Comparison of ENCODE assay signal across 9 mouse cellular contexts in genomic region chr4:149444964-149445701, GRCm38 (mm10). TPM values are rescaled to one million over a fixed set of nuclear protein-coding genes. Genes with fewer than 3 reads are reported as not detected.
A peak's percentile ranks its signal among the peaks of the same experiment; 100 is the strongest.
DNase-seq lines count a peak whose midpoint lies in the region; ATAC-seq lines count a peak whose summit lies in the region.
"Had no signal": no experiment of that assay in that cellular context is flagged by ENCODE, and none has a peak within 500 bp of the region (broad histone marks: within the 10 kb centered on the region; RNA-seq: fewer than 3 reads in every experiment).

No protein-coding gene starts in this region.

- no peaks in the 10 kb centered on the region for H3K9me3 ChIP-seq in heart, embryonic 13.5 days
- H3K9me3 ChIP-seq in liver, embryonic 12.5 days (replicated peaks) = no peaks in the 10 kb centered on the region
- no peaks in the 10 kb centered on the region for H3K9me3 ChIP-seq in stomach, embryonic 15.5 days

- peak; percentile 87 for DNase-seq in CD4-positive helper T cell, adult 2 months (ENCODE audit: low read depth, low spot score)
- peak; percentile 81 for DNase-seq in brain, embryonic 18.5 days (ENCODE audit: low read depth, low spot score)
- peak; percentile 96 for DNase-seq in kidney, postnatal 10 days
- peak; percentile 67 to 79 for DNase-seq in natural killer cell, adult 2 months (ENCODE audit: low spot score in 2 of 2)

- H3K9ac ChIP-seq in heart, embryonic 13.5 days = peak overlapping the region; percentile 77
- peak overlapping the region; percentile 65 for H3K9ac ChIP-seq in liver, embryonic 12.5 days
- peak overlapping the region; percentile 53; the same call in 1 of the 2 replicates for H3K9ac ChIP-seq in stomach, embryonic 15.5 days

- no peaks in the 10 kb centered on the region for H3K27me3 ChIP-seq in heart, embryonic 13.5 days (replicated peaks)
- H3K27me3 ChIP-seq in liver, embryonic 12.5 days (replicated peaks) = no peaks in the 10 kb centered on the region
- H3K27me3 ChIP-seq in stomach, embryonic 15.5 days (replicated peaks) = no peaks in the 10 kb centered on the region

- peak; percentile 96 for ATAC-seq in erythroid progenitor cell, adult 5-6 weeks (replicated peaks; ENCODE audit: low FRiP score, poor library complexity, severe bottlenecking)
- peak; percentile 83 for ATAC-seq in heart, embryonic 13.5 days (ENCODE audit: extremely low read depth, insufficient number of reproducible peaks, low FRiP score, low TSS enrichment)
- ATAC-seq in liver, embryonic 12.5 days = peak; percentile 94
- peak; percentile 95 for ATAC-seq in stomach, embryonic 15.5 days (ENCODE audit: insufficient read depth, low FRiP score, low read depth)

- WGBS in heart, embryonic 13.5 days = under 1% methylated on average over 36 of the region's 36 CpGs
- WGBS in liver, embryonic 12.5 days (ENCODE audit: insufficient replicate concordance) = 2% methylated on average over 36 of the region's 36 CpGs
- WGBS in stomach, embryonic 15.5 days = under 1% methylated on average over 36 of the region's 36 CpGs

- H3K4me3 ChIP-seq in heart, embryonic 13.5 days = peak overlapping the region; percentile 42
- peak overlapping the region; percentile 49 for H3K4me3 ChIP-seq in liver, embryonic 12.5 days
- H3K4me3 ChIP-seq in stomach, embryonic 15.5 days (replicated peaks) = peak overlapping the region; percentile 38

- peak overlapping the region; percentile 67 for H3K4me2 ChIP-seq in heart, embryonic 13.5 days
- H3K4me2 ChIP-seq in liver, embryonic 12.5 days = peak overlapping the region; percentile 78
- H3K4me2 ChIP-seq in stomach, embryonic 15.5 days = peak overlapping the region; percentile 78

- peaks cover 25% of the 10 kb centered on the region for H3K4me1 ChIP-seq in heart, embryonic 13.5 days
- peaks cover 22% of the 10 kb centered on the region for H3K4me1 ChIP-seq in liver, embryonic 12.5 days
- H3K4me1 ChIP-seq in stomach, embryonic 15.5 days = 0 out of 2 replicates have a peak, but pooled peaks cover 7% of the 10 kb centered on the region

- peak overlapping the region; percentile 89 for H3K27ac ChIP-seq in heart, embryonic 13.5 days (replicated peaks)
- peak overlapping the region; percentile 75 for H3K27ac ChIP-seq in liver, embryonic 12.5 days
- peak overlapping the region; percentile 93 for H3K27ac ChIP-seq in stomach, embryonic 15.5 days

- no peaks in the 10 kb centered on the region for H3K36me3 ChIP-seq in heart, embryonic 13.5 days
- no peaks in the 10 kb centered on the region for H3K36me3 ChIP-seq in liver, embryonic 12.5 days
- H3K36me3 ChIP-seq in stomach, embryonic 15.5 days = no peaks in the 10 kb centered on the region

RNA-seq across cellular contexts. Expression of gene Rbp7, which starts 9.6 kb away (rescaled TPM):
- total RNA-seq in erythroid progenitor cell, adult 5-6 weeks (2015; ENCODE audit: low replicate concordance) = not detected in 2 replicates
- not detected in 2 replicates for total RNA-seq in erythroid progenitor cell, adult 5-6 weeks (2017; ENCODE audit: low replicate concordance)
- 3.6 and 3.9 TPM in 2 replicates for polyA plus RNA-seq in heart, embryonic 13.5 days (2015; fragmentation: Nextera tagmentation; extraction: Ambion mirVana)
- polyA plus RNA-seq in liver, embryonic 12.5 days (2016; fragmentation: Nextera tagmentation; extraction: Ambion mirVana) = not detected in 2 replicates
- polyA plus RNA-seq in stomach, embryonic 15.5 days (2015; fragmentation: Nextera tagmentation; extraction: Ambion mirVana) = 1.8 and 3.0 TPM in 2 replicates

RNA-seq across cellular contexts. Expression of gene Ube4b, which starts 18.6 kb away (rescaled TPM):
- total RNA-seq in erythroid progenitor cell, adult 5-6 weeks (2015; ENCODE audit: low replicate concordance) = 26.4 and 29.2 TPM in 2 replicates
- 17.5 and 21.9 TPM in 2 replicates for total RNA-seq in erythroid progenitor cell, adult 5-6 weeks (2017; ENCODE audit: low replicate concordance)
- polyA plus RNA-seq in heart, embryonic 13.5 days (2015; fragmentation: Nextera tagmentation; extraction: Ambion mirVana) = 29.9 and 32.3 TPM in 2 replicates
- 25.1 and 26.4 TPM in 2 replicates for polyA plus RNA-seq in liver, embryonic 12.5 days (2016; fragmentation: Nextera tagmentation; extraction: Ambion mirVana)
- polyA plus RNA-seq in stomach, embryonic 15.5 days (2015; fragmentation: Nextera tagmentation; extraction: Ambion mirVana) = 35.5 and 41.4 TPM in 2 replicates

RNA-seq across cellular contexts. Expression of gene Tmem274, which starts 32.0 kb away (rescaled TPM):
- total RNA-seq in erythroid progenitor cell, adult 5-6 weeks (2015; ENCODE audit: low replicate concordance) = not detected in 2 replicates
- total RNA-seq in erythroid progenitor cell, adult 5-6 weeks (2017; ENCODE audit: low replicate concordance) = not detected in 2 replicates
- 0.51 TPM in 1 of 2 replicates, not detected in the other for polyA plus RNA-seq in heart, embryonic 13.5 days (2015; fragmentation: Nextera tagmentation; extraction: Ambion mirVana)
- polyA plus RNA-seq in liver, embryonic 12.5 days (2016; fragmentation: Nextera tagmentation; extraction: Ambion mirVana) = 0.21 TPM in 1 of 2 replicates, not detected in the other
- polyA plus RNA-seq in stomach, embryonic 15.5 days (2015; fragmentation: Nextera tagmentation; extraction: Ambion mirVana) = 0.23 and 0.45 TPM in 2 replicates
- polyA plus RNA-seq: gonadal fat pad, adult 2 months had no signal

RNA-seq across cellular contexts. Expression of gene Nmnat1, which starts 39.9 kb away (rescaled TPM):
- 1.1 TPM in 1 of 2 replicates, not detected in the other for total RNA-seq in erythroid progenitor cell, adult 5-6 weeks (2015; ENCODE audit: low replicate concordance)
- 0.64 and 0.83 TPM in 2 replicates for total RNA-seq in erythroid progenitor cell, adult 5-6 weeks (2017; ENCODE audit: low replicate concordance)
- 11.1 and 11.9 TPM in 2 replicates for polyA plus RNA-seq in heart, embryonic 13.5 days (2015; fragmentation: Nextera tagmentation; extraction: Ambion mirVana)
- 6.8 and 8.4 TPM in 2 replicates for polyA plus RNA-seq in liver, embryonic 12.5 days (2016; fragmentation: Nextera tagmentation; extraction: Ambion mirVana)
- polyA plus RNA-seq in stomach, embryonic 15.5 days (2015; fragmentation: Nextera tagmentation; extraction: Ambion mirVana) = 9.4 and 10.4 TPM in 2 replicates

RNA-seq across cellular contexts. Expression of gene Lzic, which starts 39.9 kb away (rescaled TPM):
- 4.7 and 6.7 TPM in 2 replicates for total RNA-seq in erythroid progenitor cell, adult 5-6 weeks (2015; ENCODE audit: low replicate concordance)
- total RNA-seq in erythroid progenitor cell, adult 5-6 weeks (2017; ENCODE audit: low replicate concordance) = 5.0 and 18.5 TPM in 2 replicates
- polyA plus RNA-seq in heart, embryonic 13.5 days (2015; fragmentation: Nextera tagmentation; extraction: Ambion mirVana) = 28.5 and 34.6 TPM in 2 replicates
- polyA plus RNA-seq in liver, embryonic 12.5 days (2016; fragmentation: Nextera tagmentation; extraction: Ambion mirVana) = 23.8 and 24.7 TPM in 2 replicates
- 35.5 and 39.8 TPM in 2 replicates for polyA plus RNA-seq in stomach, embryonic 15.5 days (2015; fragmentation: Nextera tagmentation; extraction: Ambion mirVana)

Comparison
In these comparisons a context has a peak if more than half of its experiments do, and no peak if none do; other contexts are left out.
1. Peak in every context shown above with its lines: DNase-seq, ATAC-seq, H3K4me3 ChIP-seq and H3K27ac ChIP-seq.